Mouse (Mus musculus): Measurements from ENCODE around the gene Plcd3. TPM values are rescaled to one million over a fixed set of nuclear protein-coding genes. Genes with fewer than 3 reads are reported as not detected.
A peak's percentile ranks its signal among the peaks of the same experiment; 100 is the strongest.

Gene Plcd3
- polyA plus RNA-seq, 1 experiment from 2014 or later, result 1.8 TPM

DNA sequence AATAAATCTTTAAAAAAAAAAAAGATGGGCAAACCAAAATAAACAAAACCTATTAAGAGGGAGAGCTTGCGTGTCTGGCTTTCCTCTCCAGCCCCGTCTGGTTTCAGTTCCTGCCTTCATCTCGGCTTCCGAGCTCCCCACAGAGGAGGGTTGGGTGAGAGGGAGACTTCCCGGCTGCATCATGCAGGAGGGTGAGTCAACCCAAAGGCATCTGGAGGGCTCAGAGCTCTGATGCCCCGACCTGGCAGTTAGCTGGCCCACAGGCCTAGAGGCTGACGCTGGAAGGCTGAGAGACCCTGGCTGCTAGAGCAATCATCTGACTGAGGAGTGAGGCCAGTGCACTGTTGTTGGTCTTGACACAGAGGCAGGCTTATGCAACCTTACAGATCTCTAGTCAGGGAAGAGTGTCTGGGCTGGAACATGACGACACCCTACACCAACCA lies 50.2 kb downstream of the Plcd3 start:
- H3K27ac ChIP-seq, result 0 out of 2 replicates have a peak overlapping the region, but pooled peaks have one; percentile 27
- WGBS, result 36% methylated on average over 8 of the region's 8 CpGs
- peaks cover 25% of the 10 kb centered on the region for H3K36me3 ChIP-seq
- peak; percentile 45; the same call in 1 of the 2 replicates for ATAC-seq
- no peak overlapping the region for H3K9ac ChIP-seq
- 0 out of 2 replicates have a peak, but pooled peaks cover 2% of the 10 kb centered on the region for H3K4me1 ChIP-seq (replicated peaks)
- no peak overlapping the region for H3K4me2 ChIP-seq (replicated peaks)
- no peaks in the 10 kb centered on the region for H3K9me3 ChIP-seq
- H3K4me3 ChIP-seq (replicated peaks), result no peak overlapping the region
- no peaks in the 10 kb centered on the region for H3K27me3 ChIP-seq (replicated peaks)

DNA sequence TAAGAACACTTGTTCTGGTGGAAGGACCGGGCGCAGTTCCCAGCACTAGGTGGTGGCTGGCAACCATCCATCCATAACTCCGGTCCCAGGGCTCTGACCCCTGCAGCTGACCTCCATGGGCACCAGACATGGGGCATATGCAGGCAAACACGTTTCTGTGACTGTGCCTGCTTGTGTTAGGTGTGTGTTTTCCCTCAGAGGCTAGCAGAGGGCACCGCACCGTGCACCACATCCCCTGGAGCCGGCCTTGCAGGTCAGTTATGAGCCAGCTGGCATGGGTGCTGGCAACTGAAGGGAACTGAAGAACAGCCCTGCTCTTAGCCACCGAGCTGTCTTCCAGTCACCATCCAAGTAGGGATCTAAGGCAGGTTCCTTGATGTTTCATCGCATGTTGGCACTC lies 51.3 kb downstream of the Plcd3 start:
- ATAC-seq, result no peak
- Histone ChIP-seq H3K9ac (no peak overlapping the region), H3K9me3 (no peaks in the 10 kb centered on the region), H3K27ac (no peak overlapping the region), H3K4me1 (replicated peaks) (0 out of 2 replicates have a peak, but pooled peaks cover 2% of the 10 kb centered on the region), H3K36me3 (peaks cover 22% of the 10 kb centered on the region), H3K4me3 (replicated peaks) (no peak overlapping the region), H3K4me2 (replicated peaks) (no peak overlapping the region), H3K27me3 (replicated peaks) (no peaks in the 10 kb centered on the region)
- 91% methylated on average over 9 of the region's 9 CpGs for WGBS

DNA sequence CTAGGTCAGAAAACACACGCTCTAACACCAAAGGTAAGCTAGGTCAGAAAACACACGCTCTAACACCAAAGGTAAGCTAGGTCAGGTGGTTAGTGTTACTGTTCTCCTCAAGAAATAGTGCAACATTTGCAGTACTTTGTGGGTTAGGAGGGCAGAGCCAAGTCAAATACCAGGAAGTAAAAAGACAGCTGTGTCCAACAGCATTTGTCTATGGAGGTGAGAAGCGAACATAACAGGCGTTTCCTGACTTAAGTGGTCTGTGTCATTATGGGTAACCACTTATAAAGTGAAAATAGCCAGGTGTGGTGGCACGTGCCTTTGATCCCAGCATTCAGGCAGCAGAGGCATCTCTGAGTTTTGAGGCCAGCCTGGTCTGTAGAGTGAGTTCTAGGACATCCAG lies 51.8 kb downstream of the Plcd3 start:
- H3K4me1 ChIP-seq (replicated peaks), result 0 out of 2 replicates have a peak, but pooled peaks cover 2% of the 10 kb centered on the region
- no peak overlapping the region for H3K4me3 ChIP-seq (replicated peaks)
- H3K36me3 ChIP-seq, result peaks cover 28% of the 10 kb centered on the region
- H3K9me3 ChIP-seq, result no peaks in the 10 kb centered on the region
- no peak overlapping the region for H3K4me2 ChIP-seq (replicated peaks)
- H3K27me3 ChIP-seq (replicated peaks), result no peaks in the 10 kb centered on the region
- ATAC-seq, result no peak
- 84% methylated on average over 5 of the region's 5 CpGs for WGBS
- no peak overlapping the region for H3K9ac ChIP-seq
- no peak overlapping the region for H3K27ac ChIP-seq

DNA sequence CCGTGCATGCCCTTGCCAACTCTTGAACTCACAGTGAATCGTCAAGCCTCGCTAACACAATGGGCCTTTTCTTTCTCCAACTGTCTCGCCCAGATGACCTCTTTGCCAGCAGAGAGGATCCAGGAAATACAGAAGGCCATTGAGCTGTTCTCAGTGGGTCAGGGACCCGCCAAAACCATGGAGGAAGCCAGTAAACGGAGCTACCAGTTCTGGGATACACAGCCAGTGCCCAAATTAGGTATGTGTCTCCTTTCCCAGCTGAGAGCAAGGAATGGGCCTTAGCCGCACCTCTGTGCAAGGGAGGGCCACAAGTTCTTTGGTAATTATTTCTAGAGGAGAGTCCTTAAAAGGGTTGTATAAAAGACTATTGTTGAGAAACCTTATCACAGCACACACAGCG lies 55.2 kb downstream of the Plcd3 start:
- no peaks in the 10 kb centered on the region for H3K4me1 ChIP-seq (replicated peaks)
- H3K4me3 ChIP-seq (replicated peaks), result no peak overlapping the region
- H3K36me3 ChIP-seq, result peaks cover 23% of the 10 kb centered on the region
- H3K27ac ChIP-seq, result no peak overlapping the region
- no peaks in the 10 kb centered on the region for H3K9me3 ChIP-seq
- ATAC-seq, result no peak
- no peak overlapping the region for H3K4me2 ChIP-seq (replicated peaks)
- no peaks in the 10 kb centered on the region for H3K27me3 ChIP-seq (replicated peaks)
- WGBS, result 77% methylated on average over 8 of the region's 8 CpGs
- no peak overlapping the region for H3K9ac ChIP-seq

DNA sequence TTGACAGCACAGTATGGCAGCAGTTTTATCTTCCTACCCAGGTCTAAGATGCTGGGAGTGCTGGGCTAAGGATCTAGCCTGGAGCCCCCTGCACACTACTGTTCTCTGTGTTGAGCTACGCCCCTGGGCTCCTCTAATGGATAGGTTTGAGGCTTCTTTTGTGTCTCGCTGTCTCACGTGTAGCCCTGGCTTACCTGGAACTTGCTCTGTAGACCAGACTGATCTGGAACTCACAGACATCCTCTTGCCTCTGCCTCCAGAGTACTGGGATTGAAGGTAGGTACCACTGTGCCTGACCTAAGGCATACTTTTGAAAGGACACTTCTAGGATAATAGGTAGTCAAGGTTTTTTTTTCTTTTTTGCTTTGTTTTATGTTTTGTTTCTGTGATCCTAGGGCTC lies 57.5 kb downstream of the Plcd3 start:
- Histone ChIP-seq H3K4me3 (replicated peaks) (no peak overlapping the region), H3K9me3 (no peaks in the 10 kb centered on the region), H3K4me1 (replicated peaks) (no peaks in the 10 kb centered on the region), H3K36me3 (peaks cover 19% of the 10 kb centered on the region), H3K4me2 (replicated peaks) (no peak overlapping the region), H3K9ac (no peak overlapping the region), H3K27ac (no peak overlapping the region), H3K27me3 (replicated peaks) (no peaks in the 10 kb centered on the region)
- ATAC-seq, result no peak
- WGBS, result 99% methylated on average over 3 of the region's 3 CpGs

DNA sequence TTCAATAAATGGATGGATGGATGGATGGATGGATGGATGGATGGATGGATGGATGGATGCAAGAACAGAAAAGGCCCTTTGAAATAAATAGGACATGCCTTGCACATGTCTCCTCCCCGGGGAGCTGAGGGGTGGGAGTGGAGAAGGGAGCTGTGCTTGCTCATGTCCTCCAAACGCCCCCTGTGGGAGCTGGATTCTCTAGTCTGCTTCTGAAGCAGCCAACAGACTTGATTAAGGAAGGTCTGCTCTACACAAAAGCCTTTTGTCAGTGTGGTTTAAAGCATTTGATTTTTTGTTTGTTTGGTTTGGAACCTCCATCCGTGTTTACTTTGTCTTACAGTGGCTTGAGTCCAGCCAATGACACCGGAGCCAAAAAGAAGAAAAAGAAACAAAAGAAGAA lies 58.6 kb downstream of the Plcd3 start:
- Histone ChIP-seq H3K4me2 (replicated peaks) (no peak overlapping the region), H3K4me3 (replicated peaks) (no peak overlapping the region), H3K9ac (no peak overlapping the region), H3K36me3 (peaks cover 22% of the 10 kb centered on the region), H3K9me3 (no peaks in the 10 kb centered on the region), H3K27ac (no peak overlapping the region), H3K27me3 (replicated peaks) (no peaks in the 10 kb centered on the region), H3K4me1 (replicated peaks) (no peaks in the 10 kb centered on the region)
- WGBS, result 77% methylated on average over 4 of the region's 4 CpGs
- ATAC-seq, result no peak

DNA sequence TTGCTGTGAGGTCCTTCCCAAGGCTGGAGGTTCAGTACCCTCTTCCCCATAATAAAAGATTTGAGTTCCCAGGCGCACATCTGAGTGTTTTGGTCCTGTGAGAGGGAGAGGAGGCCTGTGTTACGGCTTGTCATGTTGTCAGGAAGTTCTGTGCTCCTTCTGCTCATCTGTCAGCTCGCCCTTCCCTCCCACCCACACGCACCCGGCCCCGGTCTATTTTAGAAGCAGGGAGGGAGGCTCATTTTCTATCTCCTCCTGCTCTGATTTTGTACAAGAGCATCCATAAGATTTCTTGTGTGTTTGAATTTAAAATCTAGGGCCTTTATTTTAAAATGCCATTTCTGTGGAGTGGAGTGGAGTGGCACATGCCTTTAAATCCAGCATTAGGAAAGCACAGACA lies 63.4 kb downstream of the Plcd3 start:
- no peak for ATAC-seq
- 77% methylated on average over 6 of the region's 6 CpGs for WGBS
- Histone ChIP-seq H3K4me3 (replicated peaks) (no peak overlapping the region), H3K27me3 (replicated peaks) (no peaks in the 10 kb centered on the region), H3K27ac (no peak overlapping the region), H3K9ac (no peak overlapping the region), H3K36me3 (0 out of 2 replicates have a peak, but pooled peaks cover 3% of the 10 kb centered on the region), H3K9me3 (no peaks in the 10 kb centered on the region), H3K4me2 (replicated peaks) (no peak overlapping the region), H3K4me1 (replicated peaks) (no peaks in the 10 kb centered on the region)

DNA sequence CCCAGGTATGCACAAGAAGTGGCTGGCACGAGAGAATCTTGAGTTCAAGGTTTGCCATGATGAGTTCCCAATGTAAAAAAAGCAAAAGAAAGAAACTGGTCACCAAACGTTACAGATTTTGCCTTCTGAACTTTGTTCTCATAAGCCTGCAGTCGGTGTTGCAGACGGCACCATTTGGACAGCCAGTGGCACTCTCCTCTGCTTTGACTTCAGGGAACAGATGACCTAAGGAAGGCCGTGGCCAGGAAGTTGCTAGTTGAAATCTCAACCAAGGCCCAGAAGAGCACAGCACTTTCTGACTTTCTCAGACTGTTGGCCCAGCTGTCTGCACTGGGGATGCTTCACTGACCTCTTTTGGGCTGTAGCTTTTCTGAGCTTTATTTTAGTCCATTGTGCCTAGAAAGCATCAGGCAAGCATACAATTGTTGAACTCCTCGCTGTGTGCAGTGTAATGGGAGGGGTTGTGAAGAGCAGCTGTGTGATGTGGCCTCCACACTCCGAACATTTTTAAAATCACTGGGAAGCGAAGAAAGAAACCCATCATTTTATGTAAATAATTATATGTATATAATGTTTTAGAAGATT lies 64.5 kb downstream of the Plcd3 start:
- H3K4me3 ChIP-seq (replicated peaks), result no peak overlapping the region
- H3K27ac ChIP-seq, result no peak overlapping the region

DNA sequence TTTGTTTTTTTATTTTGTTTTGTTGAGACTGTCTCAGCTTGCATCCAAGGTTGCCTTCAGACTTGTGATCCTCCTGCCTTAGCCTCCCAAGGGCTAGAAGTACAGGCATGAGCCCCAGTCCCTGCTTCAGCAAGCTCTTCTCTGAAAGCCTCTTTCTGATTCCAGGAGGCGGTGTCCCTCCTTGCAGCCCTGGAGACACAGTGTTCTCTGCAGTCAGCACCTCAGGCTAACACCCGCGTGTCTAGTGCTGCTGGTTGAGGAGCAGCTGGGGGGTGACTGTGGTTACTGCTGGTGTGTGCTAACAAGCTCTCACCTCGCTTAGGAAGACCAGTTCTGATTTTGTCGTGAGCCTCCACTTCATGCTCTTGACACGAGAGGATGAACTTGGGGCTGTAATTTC lies 66.5 kb downstream of the Plcd3 start:
- no peak overlapping the region for H3K27ac ChIP-seq
- no peak for ATAC-seq
- no peak overlapping the region for H3K4me3 ChIP-seq (replicated peaks)
- H3K9me3 ChIP-seq, result no peaks in the 10 kb centered on the region
- 0 out of 2 replicates have a peak, but pooled peaks cover 3% of the 10 kb centered on the region for H3K36me3 ChIP-seq
- WGBS, result 83% methylated on average over 6 of the region's 6 CpGs
- H3K9ac ChIP-seq, result no peak overlapping the region
- no peaks in the 10 kb centered on the region for H3K27me3 ChIP-seq (replicated peaks)
- H3K4me2 ChIP-seq (replicated peaks), result no peak overlapping the region
- H3K4me1 ChIP-seq (replicated peaks), result 0 out of 2 replicates have a peak, but pooled peaks cover 5% of the 10 kb centered on the region

More for the DNA sequence above, 64.5 kb downstream of the Plcd3 start:
- WGBS, result 84% methylated on average over 8 of the region's 8 CpGs
- H3K27me3 ChIP-seq (replicated peaks), result no peaks in the 10 kb centered on the region
- H3K36me3 ChIP-seq, result 0 out of 2 replicates have a peak, but pooled peaks cover 3% of the 10 kb centered on the region
- H3K4me2 ChIP-seq (replicated peaks), result no peak overlapping the region
- no peak overlapping the region for H3K9ac ChIP-seq
- no peak for ATAC-seq
- no peaks in the 10 kb centered on the region for H3K4me1 ChIP-seq (replicated peaks)
- H3K9me3 ChIP-seq, result no peaks in the 10 kb centered on the region

DNA sequence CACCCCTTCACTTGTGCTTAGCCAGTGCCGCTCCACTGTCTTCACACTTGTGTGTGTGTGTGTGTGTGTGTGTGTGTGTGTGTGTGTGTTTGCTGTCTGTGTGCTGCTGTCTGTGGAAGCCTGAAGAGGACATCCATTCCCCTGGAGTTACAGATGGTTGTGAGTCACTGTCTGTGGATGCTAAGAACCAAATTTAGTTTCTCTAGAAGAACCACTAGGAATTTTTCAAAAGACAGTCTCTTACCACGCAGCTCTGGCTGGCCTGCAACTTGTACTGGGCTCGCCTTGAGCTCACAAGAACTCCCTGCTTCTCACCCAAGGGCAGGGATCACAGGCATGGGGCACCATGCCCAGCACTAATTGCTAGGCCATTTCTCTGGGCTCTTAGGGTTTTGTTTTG lies 68.4 kb downstream of the Plcd3 start:
- Histone ChIP-seq H3K27me3 (replicated peaks) (no peaks in the 10 kb centered on the region), H3K4me1 (replicated peaks) (0 out of 2 replicates have a peak, but pooled peaks cover 6% of the 10 kb centered on the region), H3K4me3 (replicated peaks) (no peak overlapping the region), H3K9ac (no peak overlapping the region), H3K36me3 (no peaks in the 10 kb centered on the region), H3K27ac (no peak overlapping the region), H3K9me3 (no peaks in the 10 kb centered on the region), H3K4me2 (replicated peaks) (no peak overlapping the region)
- ATAC-seq, result no peak
- WGBS, result 86% methylated on average over 3 of the region's 3 CpGs

DNA sequence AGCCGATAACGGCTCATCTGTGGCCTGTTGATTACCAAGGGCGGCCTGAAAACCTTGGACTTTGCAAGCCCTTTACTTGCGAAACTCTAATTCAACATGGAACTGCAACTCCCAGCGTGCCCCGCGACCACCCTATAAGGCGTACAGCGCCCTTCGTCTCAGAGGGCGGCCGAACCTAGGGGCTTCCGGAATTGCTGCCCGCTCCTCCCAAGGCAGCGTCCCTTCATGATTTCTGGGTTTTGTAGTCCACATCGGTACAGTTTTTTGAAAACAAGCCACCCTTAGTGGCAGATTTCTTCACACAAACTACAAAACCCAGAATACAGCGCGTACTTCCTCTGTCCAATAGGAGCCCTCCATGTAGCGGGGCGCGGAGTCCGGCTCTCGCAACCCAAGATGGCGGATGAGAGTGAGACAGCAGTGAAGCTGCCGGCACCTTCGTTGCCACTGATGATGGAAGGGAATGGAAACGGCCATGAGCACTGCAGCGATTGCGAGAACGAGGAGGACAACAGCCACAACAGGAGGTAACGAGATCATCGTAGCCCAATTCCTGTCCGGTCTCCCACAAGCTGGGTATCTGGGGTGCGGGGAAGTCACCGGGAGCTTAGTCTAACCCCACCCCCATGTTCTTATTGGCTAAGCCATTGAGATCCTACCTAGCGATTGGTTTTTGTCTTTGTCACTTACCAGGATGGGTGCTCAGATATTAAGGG lies 73.1 kb downstream of the Plcd3 start, which contains the start of the genes Nmt1 and Dcakd:
Gene Nmt1 (plus strand): TSS at position 15 of the 716 bp plus-strand sequence.
Gene Dcakd (minus strand): TSS at position 158 of the 716 bp plus-strand sequence.
- Histone ChIP-seq H3K9me3 (no peaks in the 10 kb centered on the region), H3K4me1 (replicated peaks) (peaks cover 9% of the 10 kb centered on the region; the same call in 1 of the 2 replicates), H3K9ac (peak within 1 kb of the TSS; percentile 68), H3K4me2 (replicated peaks) (peak within 1 kb of the TSS; percentile 70), H3K27me3 (replicated peaks) (no peaks in the 10 kb centered on the region), H3K27ac (peak within 1 kb of the TSS; percentile 65), H3K4me3 (replicated peaks) (peak within 1 kb of the TSS; percentile 80), H3K36me3 (peaks cover 6% of the 10 kb centered on the region; the same call in 1 of the 2 replicates)
- ATAC-seq, result peak; percentile 99
- under 1% methylated on average over 36 of the region's 36 CpGs for WGBS

DNA sequence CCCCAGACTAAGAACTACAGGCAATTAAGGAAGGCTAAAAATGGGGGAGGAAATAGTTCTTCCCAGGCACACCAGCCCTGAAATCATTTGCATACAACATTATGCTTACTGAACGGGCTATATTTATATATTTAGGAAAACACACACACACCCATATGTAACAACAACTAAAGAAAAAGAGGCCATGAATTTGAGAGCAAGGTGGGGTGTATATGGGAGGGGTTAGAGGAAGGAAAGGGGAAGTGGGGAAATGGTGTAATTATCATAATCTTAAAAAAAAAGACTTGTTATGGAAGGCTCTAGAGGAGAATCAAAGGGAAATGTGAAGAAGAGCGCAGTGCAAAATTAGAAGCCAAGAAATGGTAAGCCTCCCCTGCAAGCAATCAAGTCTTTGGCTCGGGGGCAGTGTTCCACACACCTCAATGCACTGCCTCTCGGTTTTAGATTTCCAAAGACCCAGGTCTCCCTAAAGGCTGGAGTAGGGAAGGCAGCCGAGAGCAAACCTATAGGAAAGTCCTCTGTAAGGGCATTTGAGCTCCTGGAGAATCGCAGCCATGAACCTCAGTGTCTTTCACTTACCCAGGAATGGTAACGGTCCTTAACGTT lies 73.8 kb downstream of the Plcd3 start:
- peak overlapping the region; percentile 80 for H3K4me3 ChIP-seq (replicated peaks)
- H3K36me3 ChIP-seq, result peaks cover 6% of the 10 kb centered on the region; the same call in 1 of the 2 replicates
- ATAC-seq, result no peak
- peak overlapping the region; percentile 70 for H3K4me2 ChIP-seq (replicated peaks)
- peaks cover 9% of the 10 kb centered on the region; the same call in 1 of the 2 replicates for H3K4me1 ChIP-seq (replicated peaks)
- H3K27me3 ChIP-seq (replicated peaks), result no peaks in the 10 kb centered on the region
- H3K9me3 ChIP-seq, result no peaks in the 10 kb centered on the region
- peak overlapping the region; percentile 61 for H3K27ac ChIP-seq
- peak overlapping the region; percentile 61 for H3K9ac ChIP-seq
- WGBS, result 15% methylated on average over 8 of the region's 8 CpGs

All from intestine, embryonic 15.5 days (tissue).